Mouse (Mus musculus) cerebellum, postnatal 10 days (tissue): ENCODE data around the gene Gapvd1.
"Not testable (repeated sequence)": the region's sequence is repeated elsewhere in the genome, so short reads cannot be mapped to it uniquely, and the experiment has no call there.

Experiments
- DNase-seq, 2 experiments: peaks; one replicate each; pipeline ENCODE4 v3.0.0; 2021; ENCODE audit warnings: mixed read lengths in 2 of 2

Gene Gapvd1

DNA sequence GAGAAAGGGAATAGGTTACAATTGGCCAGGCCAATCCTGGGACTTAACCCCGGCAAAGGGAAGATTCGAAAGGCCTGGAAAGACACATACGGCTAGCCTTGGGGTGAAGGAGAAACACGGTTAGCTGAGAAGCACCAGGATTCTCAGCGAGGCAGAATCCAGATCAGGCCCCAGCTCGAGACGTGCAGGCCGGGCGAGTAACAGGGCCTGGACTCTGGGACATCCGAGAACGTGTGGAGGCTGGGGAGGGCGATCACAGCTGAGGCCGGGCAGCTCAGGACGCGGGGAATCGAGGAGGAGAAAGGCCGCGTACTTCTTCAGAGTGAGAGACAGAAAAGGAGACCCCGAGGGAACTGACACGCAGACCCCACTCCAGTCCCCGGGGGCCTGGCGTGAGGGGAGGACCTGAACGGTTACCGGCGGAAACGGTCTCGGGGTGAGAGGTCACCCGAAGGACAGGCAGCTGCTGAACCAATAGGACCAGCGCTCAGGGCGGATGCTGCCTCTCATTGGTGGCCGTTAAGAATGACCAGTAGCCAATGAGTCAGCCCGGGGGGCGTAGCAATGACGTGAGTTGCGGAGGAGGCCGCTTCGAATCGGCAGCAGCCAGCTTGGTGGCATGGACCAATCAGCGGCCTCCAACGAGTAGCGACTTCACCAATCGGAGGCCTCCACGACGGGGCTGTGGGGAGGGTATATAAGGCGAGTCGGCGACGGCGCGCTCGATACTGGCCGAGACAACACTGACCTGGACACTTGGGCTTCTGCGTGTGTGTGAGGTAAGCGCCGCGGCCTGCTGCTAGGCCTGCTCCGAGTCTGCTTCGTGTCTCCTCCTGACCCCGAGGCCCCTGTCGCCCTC is 16.6 kb upstream of the Gapvd1 start, which contains the start of gene Hspa5:
Gene Hspa5 (plus strand): TSS at position 603 of the 859 bp plus-strand sequence.
- peak; percentile 97 to 99 for DNase-seq

DNA sequence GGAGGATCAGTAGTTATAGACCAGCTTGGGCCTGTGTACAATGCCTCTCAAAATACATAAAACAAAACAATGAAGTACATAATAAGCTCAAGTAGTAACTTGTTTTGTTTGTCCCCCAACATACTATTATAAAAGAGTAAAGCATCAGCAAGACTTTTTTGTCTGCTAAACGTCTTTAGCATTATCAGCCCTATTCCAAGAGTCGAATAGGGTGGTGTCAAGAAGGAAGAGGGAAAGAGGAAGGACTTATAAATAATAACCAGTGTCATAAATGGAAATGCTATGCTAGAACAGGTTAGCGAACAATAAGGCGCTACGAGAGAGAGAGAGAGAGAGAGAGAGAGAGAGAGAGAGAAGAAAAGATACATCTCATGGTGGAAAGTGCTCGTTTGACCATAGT is 15.9 kb upstream of the Gapvd1 start:
- no peak for DNase-seq

DNA sequence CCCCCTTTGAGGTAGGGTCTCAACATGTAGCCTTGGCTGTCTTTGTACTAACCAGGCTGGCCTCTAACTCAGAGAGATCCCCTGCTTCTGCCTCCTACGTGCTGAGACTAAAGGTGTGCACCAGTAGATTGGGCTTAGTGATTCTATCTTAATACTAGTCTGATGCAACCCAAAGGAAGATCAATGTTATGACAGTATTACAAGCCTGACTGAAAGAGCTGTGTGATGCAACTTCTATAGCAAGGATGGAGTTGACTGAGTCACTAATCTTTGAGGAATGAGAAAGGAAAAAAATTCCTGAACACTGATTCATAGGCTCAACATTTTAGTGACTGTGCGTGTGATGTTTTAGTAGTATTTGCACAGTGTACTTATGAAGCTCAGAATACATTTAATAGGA is 15.0 kb upstream of the Gapvd1 start:
- no peak for DNase-seq

DNA sequence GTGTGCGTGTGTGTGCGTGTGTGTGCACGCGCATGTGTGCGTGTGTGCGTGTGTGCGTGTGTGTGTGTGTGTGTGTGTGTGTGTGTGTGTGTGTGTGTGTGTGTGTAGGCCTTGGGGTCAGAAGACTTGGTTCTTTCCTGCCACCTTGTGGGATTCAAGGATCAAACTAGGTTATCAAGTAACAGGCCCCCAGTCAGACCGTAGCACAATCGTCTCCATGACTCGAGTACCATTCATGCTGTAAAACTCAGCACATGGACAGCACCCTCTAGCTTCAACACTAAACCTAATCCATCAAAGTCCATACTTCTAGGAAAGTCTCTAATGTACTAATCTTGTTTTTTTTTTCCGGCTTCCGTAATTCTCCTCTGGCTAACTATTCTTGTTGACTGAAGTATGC is 9.8 kb upstream of the Gapvd1 start:
- no peak for DNase-seq

DNA sequence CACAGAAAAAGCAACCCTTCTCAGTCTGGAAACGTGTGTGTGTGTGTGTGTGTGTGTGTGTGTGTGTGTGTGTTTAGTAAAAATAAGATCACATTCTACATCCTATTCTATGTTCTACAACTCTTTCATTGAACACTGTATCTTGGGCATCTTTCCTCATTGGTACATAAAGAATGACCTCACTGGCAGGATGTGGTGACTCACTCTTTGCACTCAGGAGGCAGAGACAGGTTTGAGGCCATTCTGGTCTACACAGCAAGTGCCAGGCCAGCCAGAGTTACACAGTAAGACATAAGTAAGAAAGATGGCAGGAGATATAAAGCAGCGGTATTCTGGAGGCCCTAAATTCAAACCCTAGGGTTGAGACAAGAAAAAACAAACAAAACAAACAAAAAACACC is 7.8 kb upstream of the Gapvd1 start:
- no peak for DNase-seq

DNA sequence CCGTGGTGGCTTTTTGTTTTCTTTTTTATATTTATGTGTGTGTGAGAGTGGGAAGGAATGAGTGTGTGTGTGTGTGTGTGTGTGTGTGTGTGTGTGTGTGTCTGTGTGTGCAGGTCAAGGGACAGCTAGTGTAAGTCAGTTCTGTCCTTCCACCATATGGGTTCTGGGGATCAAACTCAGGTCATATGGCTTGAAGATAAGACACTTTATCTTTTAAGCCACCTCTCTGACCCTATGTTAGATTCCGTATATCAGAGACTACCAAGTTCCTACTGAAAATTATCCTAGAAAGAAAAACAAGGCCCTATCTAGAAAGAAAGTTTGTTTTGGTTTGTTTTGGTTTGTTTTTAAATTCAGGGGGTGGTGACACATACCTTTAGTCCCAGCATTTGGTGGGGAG is 7.1 kb upstream of the Gapvd1 start:
- no peak for DNase-seq

DNA sequence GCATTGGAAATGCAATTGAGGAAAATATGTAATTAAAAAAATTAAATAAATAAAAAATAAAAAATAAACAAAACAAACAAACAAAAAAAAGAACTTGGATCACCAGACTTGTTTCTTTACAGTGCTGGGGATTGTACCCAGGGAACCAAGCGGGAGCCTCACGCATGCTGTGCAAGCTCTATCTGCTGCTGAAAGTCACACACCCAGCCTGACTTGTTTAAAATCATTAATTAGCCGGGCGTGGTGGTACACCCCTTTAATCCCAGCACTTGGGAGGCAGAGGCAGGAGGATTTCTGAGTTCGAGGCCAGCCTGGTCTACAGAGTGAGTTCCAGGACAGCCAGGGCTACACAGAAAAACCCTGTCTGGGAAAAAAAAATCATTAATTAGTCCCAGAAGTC is 6.2 kb upstream of the Gapvd1 start:
- DNase-seq, result not testable (repeated sequence)

DNA sequence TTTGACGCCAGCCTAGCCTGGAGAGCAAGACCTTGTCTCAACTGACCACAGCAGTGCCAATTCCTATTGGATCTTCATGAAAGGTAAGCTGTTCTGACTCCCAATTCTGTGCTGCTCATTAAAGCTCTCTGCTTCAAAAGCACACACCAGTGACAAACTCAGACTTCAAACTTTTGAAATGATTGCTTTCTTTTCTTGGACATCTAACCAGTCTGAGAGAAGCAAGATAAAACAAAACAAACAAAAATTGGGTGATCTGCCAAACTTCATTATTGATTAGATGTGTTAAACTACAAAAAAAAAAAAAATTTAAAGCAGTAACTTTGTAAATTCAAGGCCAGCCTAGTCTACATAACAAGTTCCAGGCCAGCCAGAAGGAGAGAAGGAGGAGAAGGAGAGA is 2.3 kb upstream of the Gapvd1 start:
- DNase-seq, result no peak

DNA sequence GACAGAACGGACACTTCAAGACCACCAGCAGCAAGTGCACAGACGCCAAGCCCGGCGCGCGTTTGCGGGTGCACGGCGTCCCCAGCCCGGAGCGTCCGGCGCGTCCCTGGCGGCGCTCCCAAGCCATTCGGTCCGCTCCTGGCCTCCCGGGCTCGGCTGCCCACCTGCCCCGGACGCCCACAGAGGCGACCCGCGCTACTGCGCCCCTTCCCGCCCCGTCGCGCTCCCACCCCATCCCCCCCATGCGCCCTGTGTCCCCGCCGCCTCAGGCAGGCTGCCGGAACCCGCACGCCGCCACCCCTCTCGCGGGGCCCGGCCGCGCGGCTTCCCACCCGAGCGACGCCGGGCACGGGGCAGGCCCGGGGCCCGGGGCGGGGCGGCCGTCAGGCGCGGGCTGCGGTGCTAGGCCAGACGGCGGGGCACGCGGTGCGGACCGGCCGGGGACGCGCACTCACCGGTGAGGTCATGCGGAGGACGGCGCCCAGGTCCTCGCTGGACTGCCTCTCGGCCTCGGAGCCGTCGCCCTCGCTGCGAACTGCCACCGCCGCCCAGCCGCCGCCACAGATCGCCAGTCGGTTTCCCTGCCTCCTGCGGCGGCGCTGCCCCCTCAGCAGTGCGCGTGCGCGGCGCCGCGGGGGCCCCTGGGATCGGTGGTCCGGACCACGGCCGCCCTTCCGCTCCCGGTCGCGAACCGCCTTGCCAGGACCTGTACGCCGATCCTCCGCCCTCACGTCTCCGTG is 1.1 kb downstream of the Gapvd1 start:
- DNase-seq, result peak; percentile 95 to 97

DNA sequence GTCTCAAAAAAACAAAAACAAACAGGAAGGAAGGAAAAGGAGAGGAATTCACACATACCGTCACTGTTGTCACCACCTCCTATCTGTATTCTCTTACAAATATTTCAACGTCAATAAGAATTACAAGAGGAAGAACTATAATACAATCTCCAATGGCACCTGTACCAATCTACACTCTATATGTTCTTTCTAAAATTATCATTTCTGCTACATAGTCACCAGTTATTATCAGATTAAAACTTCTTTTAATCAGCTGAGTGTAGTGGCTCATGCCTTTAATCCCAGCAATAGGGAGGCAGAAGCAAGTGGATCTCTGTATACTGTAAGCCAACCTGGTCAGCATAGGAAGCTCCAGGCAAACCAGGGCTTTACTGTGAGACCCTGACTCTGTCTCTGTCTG is 4.8 kb downstream of the Gapvd1 start:
- DNase-seq, result no peak

DNA sequence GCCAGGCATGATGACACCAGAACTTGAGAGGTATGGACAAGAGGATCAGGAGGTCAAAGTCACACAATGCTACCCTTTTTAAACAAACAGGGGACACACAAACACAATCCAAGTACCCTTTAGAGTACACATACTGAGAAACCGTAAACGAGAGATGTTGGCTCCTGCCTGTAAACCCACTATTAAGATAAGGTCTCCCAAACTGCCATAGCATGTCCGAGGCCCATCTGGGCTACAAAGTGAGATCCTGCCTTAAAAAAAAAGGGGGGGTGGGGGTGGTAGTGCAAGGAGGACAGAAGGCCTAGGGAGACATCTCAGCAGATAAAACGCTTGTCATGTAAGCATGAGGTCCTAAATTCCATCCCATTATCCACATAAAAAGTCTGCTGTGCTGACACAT is 6.6 kb downstream of the Gapvd1 start:
- no peak for DNase-seq

DNA sequence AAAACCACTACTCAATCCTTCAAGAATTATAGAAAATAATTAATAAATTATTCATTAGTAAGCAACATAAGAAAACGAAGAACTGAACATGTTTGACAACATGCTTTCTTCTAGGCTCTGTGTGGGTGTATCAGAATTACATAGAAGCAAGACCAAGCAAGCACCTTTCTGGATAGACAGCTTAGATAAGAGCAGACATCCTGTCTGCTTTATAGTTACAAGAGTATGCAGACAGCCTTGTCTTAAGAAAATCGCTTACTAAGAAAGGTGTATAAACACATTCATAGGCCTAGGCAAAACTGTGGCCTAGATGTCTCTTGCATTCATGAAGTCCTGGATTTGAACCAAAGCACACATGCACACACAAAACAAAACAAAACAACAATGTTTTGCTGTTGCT is 9.4 kb downstream of the Gapvd1 start:
- DNase-seq, result no peak

DNA sequence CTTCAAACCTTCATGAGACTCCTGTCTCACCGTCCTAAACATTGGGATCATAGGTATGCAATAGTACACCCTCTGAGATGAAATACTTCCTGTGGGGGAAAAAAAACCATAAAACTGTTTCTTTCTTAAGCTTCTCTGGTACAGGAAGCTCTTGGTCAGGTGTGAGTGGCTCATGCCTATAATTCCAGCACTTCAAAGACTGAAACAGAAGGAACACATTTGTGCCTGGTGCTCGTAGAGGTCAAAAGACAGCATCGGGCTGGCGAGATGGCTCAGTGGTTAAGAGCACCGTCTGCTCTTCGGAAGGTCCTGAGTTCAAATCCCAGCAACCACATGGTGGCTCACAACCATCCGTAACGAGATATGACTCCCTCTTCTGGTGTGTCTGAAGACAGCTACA is 10.6 kb downstream of the Gapvd1 start:
- DNase-seq, result no peak

DNA sequence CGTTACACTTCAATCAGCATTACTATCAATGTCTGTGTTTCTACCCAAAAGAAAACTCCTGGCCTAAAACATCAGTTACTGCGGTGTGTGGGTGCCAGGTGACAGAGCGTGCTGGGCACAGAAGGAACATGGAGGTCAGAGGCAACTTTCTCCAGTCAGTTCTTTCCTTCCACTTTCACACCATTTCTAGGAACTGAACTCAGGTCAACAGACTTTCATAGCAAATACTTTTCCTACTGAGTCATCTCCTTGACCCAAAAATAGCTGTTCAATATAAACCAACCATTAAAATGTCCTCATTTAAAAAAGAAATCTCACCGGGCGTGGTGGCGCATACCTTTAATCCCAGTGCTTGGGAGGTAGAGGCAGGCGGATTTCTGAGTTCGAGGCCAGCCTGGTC is 12.4 kb downstream of the Gapvd1 start:
- no peak for DNase-seq

DNA sequence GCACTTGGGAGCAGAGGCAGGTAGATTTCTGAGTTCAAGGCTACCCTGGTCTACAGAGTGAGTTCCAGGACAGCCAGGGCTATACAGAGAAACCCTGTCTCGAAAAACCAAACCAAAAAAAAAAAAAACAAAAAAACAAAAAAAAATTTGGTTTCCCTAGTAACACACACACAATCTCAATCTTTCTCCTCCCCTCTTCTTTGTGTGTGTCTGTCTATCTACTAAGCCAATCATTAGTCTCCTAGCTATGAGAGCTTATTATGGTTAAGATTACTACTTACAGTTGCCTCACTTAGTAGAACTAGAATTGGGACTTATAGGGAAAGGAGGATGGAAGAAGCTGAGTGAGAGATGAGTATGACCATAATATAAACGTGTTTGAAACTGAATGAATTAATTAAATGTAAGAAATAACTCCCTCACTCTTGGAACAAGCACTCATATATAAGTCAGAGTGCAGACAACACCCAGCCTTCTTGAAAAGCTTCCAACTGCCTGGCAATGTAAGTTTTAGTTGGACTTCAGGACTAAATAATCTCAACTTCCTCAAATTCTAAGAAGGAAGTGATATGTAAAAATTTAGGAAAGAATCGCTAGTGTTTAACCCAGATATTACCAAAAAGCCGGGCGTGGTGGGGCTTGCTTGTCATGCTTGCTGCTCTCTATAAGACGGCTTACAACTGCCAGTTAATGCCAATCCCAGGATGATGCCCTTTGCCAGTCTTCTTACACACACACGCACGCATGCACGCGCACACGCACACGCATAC is 13.5 kb downstream of the Gapvd1 start:
- DNase-seq, result no peak

DNA sequence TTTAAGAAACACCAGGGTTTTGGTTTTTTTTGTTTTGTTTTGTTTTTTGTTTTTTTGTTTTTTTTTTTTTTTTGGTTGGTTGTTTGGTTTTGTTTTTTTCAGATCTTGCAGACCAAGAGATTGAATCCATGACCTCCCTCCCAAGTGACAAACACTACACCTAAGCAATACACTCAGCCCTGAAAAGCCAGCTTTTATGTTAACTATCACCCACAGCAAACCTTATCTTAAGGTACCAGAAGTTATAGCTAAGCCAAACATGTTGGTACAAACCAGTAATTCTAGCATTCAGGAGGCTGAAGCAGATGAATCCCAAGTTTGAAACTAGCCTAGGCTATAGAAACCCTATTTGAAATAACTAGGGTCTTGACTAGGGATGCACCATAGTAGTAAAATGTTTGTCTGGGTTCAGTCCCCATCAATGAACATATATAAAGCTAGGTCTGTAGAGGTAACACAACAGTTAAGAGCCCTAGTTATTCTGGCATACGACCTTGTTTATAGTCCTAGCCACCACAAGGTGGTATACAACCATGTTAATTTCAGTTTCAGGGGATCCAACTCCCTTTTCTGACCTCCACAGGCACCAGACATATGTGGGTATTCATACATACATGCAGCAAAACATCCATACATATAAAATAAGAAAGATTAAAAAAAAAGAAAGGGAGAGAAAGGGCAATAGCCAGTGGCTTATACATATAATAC is 15.2 kb downstream of the Gapvd1 start:
- DNase-seq, result no peak

DNA sequence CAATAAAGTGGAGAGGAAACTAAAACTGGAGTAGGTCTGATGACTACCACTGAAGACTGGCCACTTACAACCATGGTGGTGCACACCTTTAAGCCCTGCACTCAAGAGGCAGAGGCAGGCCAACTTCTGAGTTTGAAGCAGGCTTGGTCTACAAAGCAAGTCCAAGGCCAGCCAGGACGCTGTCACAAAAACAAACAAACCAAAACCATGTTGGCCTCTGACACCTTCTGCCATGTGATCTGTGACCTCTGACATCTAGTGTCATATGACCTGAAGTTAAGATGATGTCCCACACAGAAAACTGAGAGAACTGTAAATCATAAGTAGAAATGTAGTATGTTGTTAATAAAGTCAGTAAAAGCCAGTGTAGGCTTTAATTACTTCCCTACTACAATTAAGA is 17.1 kb downstream of the Gapvd1 start:
- DNase-seq, result no peak

DNA sequence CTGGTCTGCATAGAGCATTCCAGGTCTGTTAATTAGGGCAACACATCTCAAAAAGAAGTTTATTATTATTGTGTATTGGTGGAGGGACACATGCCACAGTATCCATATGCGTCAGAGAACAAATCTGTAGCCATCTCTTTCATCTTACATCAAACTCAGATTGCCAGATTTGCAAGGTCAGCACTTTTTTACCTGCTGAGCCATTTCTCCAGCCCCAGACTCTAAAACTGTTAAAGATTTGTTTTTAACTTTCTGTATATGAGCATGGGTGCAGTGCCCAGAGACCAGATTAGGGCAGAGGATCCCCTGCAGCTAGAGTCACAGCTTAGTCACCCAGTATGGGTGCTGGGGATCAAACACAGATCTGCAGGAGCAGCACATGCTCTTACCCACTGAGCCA is 18.4 kb downstream of the Gapvd1 start:
- DNase-seq, result no peak

DNA sequence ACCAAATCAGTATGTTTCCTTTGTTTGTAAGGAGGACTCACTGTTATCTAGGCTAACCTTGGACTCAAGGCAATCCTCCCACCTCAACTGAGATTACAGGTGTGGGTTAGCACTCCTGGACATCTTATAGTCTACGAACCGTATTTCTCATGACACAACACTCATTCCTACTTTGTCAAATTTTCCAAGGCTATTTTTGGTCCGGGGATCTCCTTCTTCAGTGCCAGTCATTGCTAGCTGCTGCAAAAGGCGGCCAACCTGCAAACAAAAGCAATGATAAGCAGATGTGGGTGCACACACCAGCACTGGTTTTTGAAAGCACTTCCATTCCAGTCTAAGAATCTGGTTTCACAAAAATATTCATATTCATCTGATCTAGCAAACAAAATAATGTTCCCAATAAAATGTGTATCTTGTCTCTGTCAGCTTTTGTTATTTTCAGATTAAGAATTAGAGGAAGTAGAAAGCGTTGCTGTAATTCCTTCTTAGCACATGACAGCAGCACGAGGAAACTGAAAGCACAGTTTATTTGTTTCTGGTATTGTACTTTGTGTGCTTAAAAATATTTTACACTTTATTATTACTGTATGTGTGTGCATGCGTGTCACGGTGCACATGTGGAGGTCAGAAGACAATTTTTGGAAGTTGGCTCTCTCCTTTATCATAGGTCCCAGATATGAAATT is 27.8 kb downstream of the Gapvd1 start:
- no peak for DNase-seq

DNA sequence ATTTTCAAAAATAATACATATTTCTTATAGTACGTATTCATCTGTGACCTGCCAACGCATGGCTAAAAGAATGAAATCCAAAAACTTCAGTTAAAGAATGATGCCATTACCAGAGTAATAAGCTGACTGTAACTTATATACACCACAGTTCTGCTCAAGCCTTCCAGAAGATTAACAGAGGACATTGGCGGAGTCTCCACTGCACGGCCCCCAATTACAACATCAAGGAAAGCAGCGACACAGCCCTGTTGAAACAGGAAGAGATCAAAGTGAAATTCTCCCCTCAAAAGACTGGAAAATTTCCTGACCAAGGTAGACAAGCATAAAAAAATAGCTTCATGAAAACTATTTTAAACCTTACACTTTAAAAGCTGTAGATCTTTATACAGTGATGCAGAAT is 29.8 kb downstream of the Gapvd1 start:
- DNase-seq, result no peak

DNA sequence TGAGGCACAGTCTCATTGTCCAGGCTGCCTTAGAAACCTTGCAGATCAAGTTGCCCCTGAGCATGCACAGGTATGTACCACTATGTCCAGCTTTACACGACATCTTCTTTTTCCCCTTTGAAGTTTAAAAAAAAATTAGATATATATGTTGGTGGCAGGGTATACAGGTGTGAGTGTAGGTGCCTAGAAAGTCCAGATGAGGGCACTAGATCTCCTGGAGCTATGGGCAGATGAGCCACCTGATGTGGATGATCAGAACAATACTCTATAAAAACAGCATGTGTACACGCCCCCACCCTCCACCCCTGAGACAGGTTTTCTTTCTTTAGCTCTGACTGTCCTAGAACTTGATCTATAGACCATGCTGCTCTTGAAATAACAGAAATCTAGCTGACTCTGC is 36.8 kb downstream of the Gapvd1 start:
- DNase-seq, result no peak

DNA sequence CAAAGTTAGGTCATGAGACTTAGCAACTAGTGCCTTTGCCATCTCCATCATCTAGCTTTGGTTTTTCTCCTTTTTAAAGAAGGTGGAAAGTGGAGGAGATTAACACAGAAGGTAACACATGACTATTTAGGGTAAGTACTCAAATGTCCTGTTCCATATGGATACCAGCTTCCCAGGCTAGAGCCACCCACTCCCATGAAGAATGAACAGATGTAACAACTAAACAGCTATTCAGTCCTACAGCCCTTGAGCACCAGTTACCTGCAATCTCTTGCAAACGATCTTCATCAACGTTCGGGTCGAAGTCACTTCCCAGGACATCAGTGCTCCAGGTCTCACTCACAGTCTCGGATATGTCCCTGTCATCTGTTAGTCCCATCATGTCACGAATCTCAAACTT is 43.1 kb downstream of the Gapvd1 start:
- DNase-seq, result no peak
